Mouse (Mus musculus) ES-E14 (cell line): ENCODE measurements around the gene Aff1.

Experiments
- CHD2 ChIP-seq: IDR thresholded peaks from 2 replicates; pipeline ENCODE4 v1.6.1; 2014; ENCODE audit warnings: mild to moderate bottlenecking, low read depth, low read length, inconsistent platforms
- HCFC1 ChIP-seq: IDR thresholded peaks from 2 replicates; pipeline ENCODE4 v1.6.1; 2012; ENCODE audit warnings: low read length, inconsistent platforms, borderline replicate concordance; ENCODE audit not compliant: insufficient read depth
- MAFK ChIP-seq: IDR thresholded peaks from 2 replicates; pipeline ENCODE4 v1.6.1; 2014; ENCODE audit warnings: mild to moderate bottlenecking, low read depth, low read length, inconsistent platforms; ENCODE audit not compliant: insufficient read depth
- ZC3H11A ChIP-seq: IDR thresholded peaks from 2 replicates; pipeline ENCODE4 v1.6.1; 2012; ENCODE audit warnings: low read depth, mild to moderate bottlenecking, inconsistent platforms, low read length, borderline replicate concordance
- ZNF384 ChIP-seq: IDR thresholded peaks from 2 replicates; pipeline ENCODE4 v1.6.1; 2012; ENCODE audit warnings: low read depth, low read length, inconsistent platforms

- TF ChIP-seq ZC3H11A (no peak), HCFC1 (no peak), MAFK (no peak), ZNF384 (no peak), CHD2 (no peak)
These were observed 35.7 kb downstream of the Aff1 start for GRCm38 (mm10) chr5:103727777-103728395.
